9 mouse cellular contexts compared by ENCODE assay signal in genomic region chr11:87725964-87726562, GRCm38 (mm10). TPM values are rescaled to one million over a fixed set of nuclear protein-coding genes. Genes with fewer than 3 reads are reported as not detected.
DNase-seq lines count a peak whose midpoint lies in the region; ATAC-seq and TF ChIP-seq lines count a peak whose summit lies in the region.
"Had no signal": no experiment of that assay in that cellular context is flagged by ENCODE, and none has a peak within 500 bp of the region (broad histone marks: within the 10 kb centered on the region; RNA-seq: fewer than 3 reads in every experiment).

No protein-coding gene starts in this region.

- no peak overlapping the region for H3K4me2 ChIP-seq in kidney, embryonic 14.5 days (replicated peaks; ENCODE audit: low read depth, low read length)
- no peak overlapping the region for H3K4me2 ChIP-seq in neural tube, embryonic 12.5 days (replicated peaks)

- H3K9me3 ChIP-seq in kidney, embryonic 14.5 days (ENCODE audit: control insufficient read depth, low read length), result no peaks in the 10 kb centered on the region
- no peaks in the 10 kb centered on the region for H3K9me3 ChIP-seq in neural tube, embryonic 12.5 days

- peaks cover 17% of the 10 kb centered on the region for H3K4me1 ChIP-seq in kidney, embryonic 14.5 days (ENCODE audit: control insufficient read depth, insufficient read depth, low read length)
- H3K4me1 ChIP-seq in neural tube, embryonic 12.5 days, result 0 out of 2 replicates have a peak, but pooled peaks cover 12% of the 10 kb centered on the region

- peak overlapping the region; percentile 82 for H3K27ac ChIP-seq in kidney, embryonic 14.5 days (ENCODE audit: low read depth, low read length)
- H3K27ac ChIP-seq in neural tube, embryonic 12.5 days, result peak overlapping the region; percentile 32; the same call in 1 of the 2 replicates
- no peak overlapping the region for H3K27ac ChIP-seq in layer of hippocampus, adult 2 months

- peak; percentile 82 for ATAC-seq in kidney, embryonic 14.5 days (ENCODE audit: low FRiP score, low TSS enrichment)
- peak; percentile 41 for ATAC-seq in inflammation-experienced regulatory T-cells, adult 6 months
- ATAC-seq in neural tube, embryonic 12.5 days (ENCODE audit: low FRiP score, low read depth), result no peak
- ATAC-seq: Patski had no signal

- WGBS in kidney, embryonic 14.5 days, result 24% methylated on average over 6 of the region's 6 CpGs
- WGBS in neural tube, embryonic 12.5 days, result 24% methylated on average over 6 of the region's 6 CpGs

- no peak overlapping the region for H3K4me3 ChIP-seq in kidney, embryonic 14.5 days (ENCODE audit: low read length)
- no peak overlapping the region for H3K4me3 ChIP-seq in neural tube, embryonic 12.5 days
- no peak overlapping the region for H3K4me3 ChIP-seq in layer of hippocampus, adult 2 months

- DNase-seq in kidney, postnatal 14 days, result no peak
- DNase-seq in c-Kit-positive CD71-positive TER-119-positive erythroid progenitor cells, embryonic 14.5 days (ENCODE audit: low spot score), result peak; percentile 92
- DNase-seq in gastrocnemius, adult 18-20 months (ENCODE audit: low spot score), result no peak
- no peak for DNase-seq in layer of hippocampus, adult 2 months (ENCODE audit: low spot score in 2 of 2)
- DNase-seq in cerebellum, postnatal 4 days (ENCODE audit: low spot score in 2 of 2), result no peak

- H3K27me3 ChIP-seq in kidney, embryonic 14.5 days (ENCODE audit: control insufficient read depth, insufficient read depth, low read length), result no peaks in the 10 kb centered on the region
- H3K27me3 ChIP-seq in neural tube, embryonic 12.5 days (replicated peaks), result no peaks in the 10 kb centered on the region
- H3K27me3 ChIP-seq: Patski had no signal

- H3K9ac ChIP-seq in kidney, embryonic 14.5 days (ENCODE audit: low read depth, low read length), result no peak overlapping the region
- no peak overlapping the region for H3K9ac ChIP-seq in neural tube, embryonic 12.5 days

- no peaks in the 10 kb centered on the region for H3K36me3 ChIP-seq in kidney, embryonic 14.5 days (ENCODE audit: control insufficient read depth, insufficient read depth, low read length)
- no peaks in the 10 kb centered on the region for H3K36me3 ChIP-seq in neural tube, embryonic 12.5 days

- no peak for TF ChIP-seq CTCF in layer of hippocampus, adult 2 months (conservative IDR thresholded peaks at IDR 0.05)

RNA-seq across cellular contexts. Expression of gene Supt4a, which starts 11.3 kb away (rescaled TPM):
- polyA plus RNA-seq in kidney, embryonic 14.5 days (2014; fragmentation: Nextera tagmentation; extraction: Ambion mirVana), result 188 and 200 TPM in 2 replicates
- polyA plus RNA-seq in inflammation-experienced regulatory T-cells, adult 6 months (2017; shearing (Covaris generic)), result 100 to 1,000 TPM; 357 to 377 (median 371) TPM
- polyA plus RNA-seq in neural tube, embryonic 12.5 days (2016; fragmentation: Nextera tagmentation; extraction: Ambion mirVana), result 149 TPM in 2 replicates
- 10 to 100 TPM; 33.5 to 36.3 TPM for total RNA-seq in gastrocnemius, adult 18-20 months (2021)
- 10 to 100 TPM; 72.1 to 72.8 TPM for total RNA-seq in layer of hippocampus, adult 2 months (2021)

RNA-seq across cellular contexts. Expression of gene Tspoap1, which starts 34.3 kb away (rescaled TPM):
- 3.0 and 4.2 TPM in 2 replicates for polyA plus RNA-seq in kidney, embryonic 14.5 days (2014; fragmentation: Nextera tagmentation; extraction: Ambion mirVana)
- polyA plus RNA-seq in inflammation-experienced regulatory T-cells, adult 6 months (2017; shearing (Covaris generic)), result 1 to 10 TPM; 1.7 to 3.8 (median 3.4) TPM
- 23.6 and 26.1 TPM in 2 replicates for polyA plus RNA-seq in neural tube, embryonic 12.5 days (2016; fragmentation: Nextera tagmentation; extraction: Ambion mirVana)
- not detected for total RNA-seq in gastrocnemius, adult 18-20 months (2021)
- 100 to 1,000 TPM; 155 to 175 TPM for total RNA-seq in layer of hippocampus, adult 2 months (2021)
